Mouse (Mus musculus) cerebellum, adult 2 months (tissue): ENCODE data around the gene Faim.

Experiments
- CTCF ChIP-seq: fragments of 200-500 bp; IDR thresholded peaks from 2 replicates; pipeline ENCODE4 v1.5.1; 2011; ENCODE audit warnings: low read depth, mild to moderate bottlenecking, control low read depth, low read length, moderate library complexity, borderline replicate concordance; ENCODE audit not compliant: insufficient read depth
- POLR2A ChIP-seq: fragments of 200-500 bp; IDR thresholded peaks from 2 replicates; pipeline ENCODE4 v1.6.1; 2011; ENCODE audit warnings: low read length, control low read depth, borderline replicate concordance; ENCODE audit not compliant: insufficient read depth

- TF ChIP-seq CTCF (no peak), POLR2A (no peak)
Observed at GRCm38 (mm10) chr9:99049760-99050159, 63.6 kb downstream of the Faim start.
